Mouse (Mus musculus): ENCODE data around the gene Fkbpl.

DNA sequence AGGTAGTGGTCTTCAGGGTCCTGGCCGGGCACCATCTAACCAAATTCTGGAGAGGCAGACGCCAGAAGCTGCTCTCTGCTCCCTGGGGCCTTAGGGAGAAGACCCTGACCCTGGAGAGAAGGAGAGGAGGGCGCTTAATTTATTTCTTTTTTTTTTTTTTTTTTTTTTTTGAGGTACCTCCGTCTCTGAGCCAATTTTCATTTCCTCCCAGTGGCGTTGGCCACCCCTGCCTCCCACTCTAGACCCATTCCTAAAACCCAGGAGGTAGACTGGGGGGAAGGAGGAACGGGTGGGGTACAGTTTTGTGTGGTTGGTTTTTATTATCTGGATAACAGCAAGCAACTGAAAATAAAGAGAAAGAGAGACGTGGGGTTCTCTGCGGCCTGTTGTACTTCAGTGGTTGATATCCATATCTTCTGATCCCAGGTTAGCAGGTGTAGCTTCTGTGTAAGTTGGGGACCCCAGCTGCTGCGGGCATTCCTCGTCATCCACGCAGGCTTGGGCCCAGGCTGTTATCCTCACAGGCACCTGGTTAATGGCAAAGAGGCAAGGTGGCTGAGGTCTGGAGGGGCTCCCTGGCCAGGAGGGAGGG lies 31.4 kb upstream of the Fkbpl start:
- no peak for TF ChIP-seq CTCF (IDR thresholded peaks at IDR 0.05)
- TF ChIP-seq EP300 (IDR thresholded peaks at IDR 0.05): no peak

All from lung, postnatal 0 days (tissue).